Mouse (Mus musculus): ENCODE data around the gene Kcne1. TPM values are rescaled to one million over a fixed set of nuclear protein-coding genes. Genes with fewer than 3 reads are reported as not detected.

Gene Kcne1
- polyA plus RNA-seq, 1 experiment from 2014 or later, result 0.69 TPM

DNA sequence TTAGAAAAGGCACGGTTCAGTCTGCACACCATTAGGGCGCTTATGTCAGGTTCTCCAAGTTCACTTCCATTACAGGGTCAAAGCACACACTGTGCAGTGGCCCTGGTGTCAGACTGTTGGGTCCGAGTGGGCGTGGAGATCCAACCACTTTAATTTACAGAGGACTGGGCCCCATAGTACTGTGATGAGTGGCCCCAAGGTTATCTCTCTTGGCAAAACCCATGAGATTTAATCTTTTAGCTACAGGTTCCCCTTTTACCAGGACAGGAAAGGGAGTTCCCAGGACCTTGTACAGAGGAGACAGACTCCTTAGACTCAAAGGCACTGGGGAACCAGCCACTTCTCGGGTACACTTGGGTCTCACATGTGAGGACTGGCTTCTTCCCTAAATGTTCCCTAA lies 3.9 kb downstream of the Kcne1 start:
- H3K27ac ChIP-seq, result no peak overlapping the region
- no peak overlapping the region for H3K4me2 ChIP-seq (replicated peaks)
- H3K4me1 ChIP-seq, result peaks cover 20% of the 10 kb centered on the region
- no peak for ATAC-seq (ENCODE audit: insufficient number of reproducible peaks, insufficient read depth, low FRiP score, low TSS enrichment)
- 65% methylated on average over 5 of the region's 5 CpGs for WGBS
- no peaks in the 10 kb centered on the region for H3K36me3 ChIP-seq
- H3K27me3 ChIP-seq, result peaks cover 15% of the 10 kb centered on the region
- no peaks in the 10 kb centered on the region for H3K9me3 ChIP-seq
- no peak overlapping the region for H3K9ac ChIP-seq
- H3K4me3 ChIP-seq, result no peak overlapping the region

DNA sequence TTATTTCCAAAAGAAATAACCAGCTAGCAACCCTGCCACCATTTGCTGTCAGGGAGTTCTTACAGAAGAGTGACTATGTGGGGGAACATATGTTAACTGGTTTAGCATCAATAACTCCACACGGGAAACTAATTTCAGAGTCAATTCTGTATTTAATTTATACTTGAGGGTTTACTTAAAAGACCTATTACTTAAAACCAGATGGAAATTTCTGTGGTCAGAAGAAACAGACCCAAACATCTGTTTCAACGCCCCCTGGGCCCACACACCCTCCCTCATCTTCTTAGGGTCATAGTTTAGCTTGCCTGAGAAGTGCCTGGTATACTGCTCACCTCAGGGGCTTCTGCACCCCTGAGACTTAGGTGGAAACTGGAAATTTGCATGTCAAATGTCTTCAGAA lies 5.4 kb downstream of the Kcne1 start:
- Histone ChIP-seq H3K36me3 (no peaks in the 10 kb centered on the region), H3K27ac (no peak overlapping the region), H3K9ac (no peak overlapping the region), H3K4me2 (replicated peaks) (no peak overlapping the region), H3K9me3 (no peaks in the 10 kb centered on the region), H3K27me3 (peaks cover 10% of the 10 kb centered on the region), H3K4me1 (peaks cover 15% of the 10 kb centered on the region), H3K4me3 (no peak overlapping the region)
- WGBS, result 30% methylated on average over 2 of the region's 2 CpGs
- no peak for ATAC-seq (ENCODE audit: insufficient number of reproducible peaks, insufficient read depth, low FRiP score, low TSS enrichment)

DNA sequence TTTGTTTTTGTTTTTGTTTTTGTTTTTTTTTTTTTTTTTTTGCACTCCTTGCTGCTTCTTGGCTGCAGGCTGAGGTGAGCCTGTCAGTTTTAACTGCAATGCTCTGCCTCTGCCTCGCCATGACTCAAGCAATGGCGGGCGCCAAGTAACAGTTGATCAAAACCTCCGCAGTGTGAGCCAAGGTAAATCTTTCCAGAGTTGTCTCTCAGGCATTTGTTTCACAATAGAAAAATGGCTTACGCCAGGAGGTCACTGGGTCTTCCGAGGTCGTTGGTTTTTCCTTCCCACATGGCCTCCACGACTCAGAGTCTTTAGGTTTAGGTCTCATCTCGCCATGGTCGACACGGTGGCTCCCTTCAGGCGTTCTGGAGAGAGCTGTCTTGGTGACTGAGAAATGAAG lies 6.0 kb downstream of the Kcne1 start:
- Histone ChIP-seq H3K27me3 (peaks cover 8% of the 10 kb centered on the region), H3K4me1 (peaks cover 12% of the 10 kb centered on the region; the same call in 1 of the 2 replicates)
- 82% methylated on average over 12 of the region's 12 CpGs for WGBS

DNA sequence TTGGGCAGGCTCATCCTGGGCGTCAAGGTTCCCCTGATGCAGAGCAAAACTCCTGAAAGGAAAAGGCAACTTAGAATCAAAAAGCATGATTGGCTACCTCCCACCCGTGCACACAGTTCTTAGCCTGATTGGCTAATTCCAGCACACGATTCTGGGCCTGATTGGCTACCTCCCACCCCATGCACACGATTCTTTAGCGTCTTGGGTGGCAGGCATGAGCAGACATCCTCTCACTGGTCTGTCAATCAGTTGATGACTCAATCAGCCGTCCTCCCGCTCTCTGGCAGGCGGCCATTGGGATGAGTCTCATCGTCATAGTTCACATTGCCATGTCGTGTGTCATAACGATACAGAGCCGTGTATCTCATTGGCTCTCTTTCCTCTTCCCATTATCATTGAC lies 10.3 kb downstream of the Kcne1 start:
- Histone ChIP-seq H3K27me3 (peaks cover 4% of the 10 kb centered on the region; the same call in 1 of the 2 replicates), H3K27ac (no peak overlapping the region), H3K36me3 (no peaks in the 10 kb centered on the region), H3K4me3 (no peak overlapping the region), H3K9ac (no peak overlapping the region), H3K4me2 (replicated peaks) (no peak overlapping the region), H3K9me3 (no peaks in the 10 kb centered on the region), H3K4me1 (peaks cover 6% of the 10 kb centered on the region; the same call in 1 of the 2 replicates)
- ATAC-seq (ENCODE audit: insufficient number of reproducible peaks, insufficient read depth, low FRiP score, low TSS enrichment), result no peak
- 90% methylated on average over 12 of the region's 12 CpGs for WGBS

More for the DNA sequence above, 6.0 kb downstream of the Kcne1 start:
- Histone ChIP-seq H3K4me3 (no peak overlapping the region), H3K27ac (no peak overlapping the region), H3K9me3 (no peaks in the 10 kb centered on the region), H3K4me2 (replicated peaks) (no peak overlapping the region), H3K36me3 (no peaks in the 10 kb centered on the region), H3K9ac (no peak overlapping the region)
- ATAC-seq (ENCODE audit: insufficient number of reproducible peaks, insufficient read depth, low FRiP score, low TSS enrichment), result no peak

DNA sequence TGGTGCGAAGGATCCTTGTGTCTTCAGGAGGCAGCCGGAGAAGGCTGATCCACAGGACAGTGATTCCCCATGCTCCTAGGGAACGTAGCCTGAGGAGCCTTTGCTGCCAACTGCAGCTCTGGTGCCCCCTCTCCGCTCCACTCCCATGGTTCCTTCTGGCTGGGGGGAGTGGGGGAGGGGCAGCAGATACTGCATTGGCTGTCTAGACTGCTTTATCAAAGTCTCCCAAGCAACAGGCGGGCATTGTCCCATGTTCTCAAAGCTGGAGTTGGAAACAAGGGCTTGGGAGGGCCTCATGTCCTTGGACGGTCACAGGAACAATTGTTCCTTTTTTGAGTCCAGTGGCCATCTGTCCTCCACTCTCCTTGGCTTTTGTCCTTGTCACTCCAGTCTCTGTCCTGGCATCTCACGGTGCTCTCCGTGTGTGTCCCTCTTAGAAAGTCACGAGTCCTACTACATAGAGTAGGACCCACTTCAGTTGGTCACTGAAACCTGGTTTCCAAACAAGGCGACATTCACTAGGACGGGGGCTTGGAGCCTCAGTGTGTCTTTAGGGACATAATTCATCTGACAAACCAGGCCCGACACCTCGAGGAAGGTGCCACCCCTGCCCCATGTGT lies 12.9 kb downstream of the Kcne1 start:
- Histone ChIP-seq H3K4me1 (0 out of 2 replicates have a peak, but pooled peaks cover 6% of the 10 kb centered on the region), H3K4me3 (no peak overlapping the region), H3K27ac (no peak overlapping the region), H3K27me3 (no peaks in the 10 kb centered on the region), H3K36me3 (no peaks in the 10 kb centered on the region), H3K9ac (no peak overlapping the region), H3K9me3 (no peaks in the 10 kb centered on the region), H3K4me2 (replicated peaks) (no peak overlapping the region)
- 64% methylated on average over 13 of the region's 13 CpGs for WGBS
- ATAC-seq (ENCODE audit: insufficient number of reproducible peaks, insufficient read depth, low FRiP score, low TSS enrichment), result no peak

DNA sequence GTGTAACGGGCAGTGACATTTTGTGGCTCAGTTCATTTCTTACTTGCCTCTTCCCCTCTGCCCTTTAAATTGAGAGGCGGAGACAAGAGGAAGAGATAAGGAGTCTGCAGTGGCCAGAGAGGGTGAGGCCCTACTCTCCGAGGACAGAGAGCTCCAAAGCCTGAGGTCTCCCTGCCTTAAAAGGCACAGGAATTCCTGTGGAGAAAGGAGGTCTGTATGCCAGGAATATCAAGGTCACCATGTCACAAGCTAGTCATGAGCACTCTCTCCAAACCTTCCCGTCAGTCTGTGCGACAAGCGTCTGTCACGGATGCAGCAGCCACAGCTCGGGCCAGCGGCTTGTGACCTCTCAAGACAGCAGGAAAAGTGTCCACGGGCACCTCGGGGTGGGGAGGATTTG lies 14.1 kb downstream of the Kcne1 start:
- Histone ChIP-seq H3K9ac (no peak overlapping the region), H3K27ac (no peak overlapping the region), H3K4me1 (0 out of 2 replicates have a peak, but pooled peaks cover 8% of the 10 kb centered on the region), H3K36me3 (no peaks in the 10 kb centered on the region), H3K27me3 (no peaks in the 10 kb centered on the region), H3K9me3 (no peaks in the 10 kb centered on the region), H3K4me2 (replicated peaks) (no peak overlapping the region), H3K4me3 (no peak overlapping the region)
- no peak for ATAC-seq (ENCODE audit: insufficient number of reproducible peaks, insufficient read depth, low FRiP score, low TSS enrichment)
- WGBS, result 66% methylated on average over 11 of the region's 11 CpGs

DNA sequence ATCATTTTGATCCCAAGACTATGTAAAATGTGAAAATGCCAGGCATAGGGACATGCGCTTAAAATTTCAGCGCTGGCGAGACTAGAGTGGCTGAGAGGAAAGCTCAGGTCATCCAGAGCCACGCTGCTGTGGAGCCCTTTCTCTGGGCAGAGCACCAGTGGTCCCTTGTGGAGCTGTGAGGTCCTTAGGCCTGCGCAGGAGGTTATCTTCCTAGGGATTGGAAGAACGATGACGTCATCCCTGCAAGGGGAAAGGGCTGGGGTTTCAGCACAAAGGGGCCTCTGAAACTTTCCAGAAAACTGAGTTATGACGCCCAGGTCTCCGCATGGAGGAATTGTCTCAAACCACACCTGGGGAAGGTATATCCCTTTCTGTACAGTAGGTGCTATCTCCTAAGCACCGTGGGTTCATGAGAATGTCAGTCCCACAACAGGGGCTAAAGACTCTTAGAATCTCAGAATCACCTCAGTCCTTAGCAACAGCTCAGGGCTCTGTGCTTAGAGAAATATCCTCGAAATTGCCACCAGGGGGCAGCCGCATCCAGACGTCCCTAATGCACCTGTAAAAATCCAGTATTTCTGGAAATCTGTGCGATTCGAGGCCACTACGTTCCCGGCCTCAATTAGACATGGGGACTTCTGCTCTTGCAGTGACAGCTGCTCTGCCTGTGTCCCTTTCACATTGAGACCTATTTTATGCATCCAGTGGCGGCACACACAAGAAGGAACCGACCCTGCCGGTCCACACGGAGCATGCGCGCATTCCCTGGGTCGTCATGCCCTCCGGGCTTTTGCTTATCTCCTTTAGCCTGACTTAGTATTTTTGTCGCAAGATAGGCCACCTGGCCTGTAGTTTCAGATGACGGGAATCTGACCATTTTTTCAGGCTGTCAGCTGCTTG lies 18.4 kb downstream of the Kcne1 start:
- no peak overlapping the region for H3K9ac ChIP-seq
- H3K27me3 ChIP-seq, result no peaks in the 10 kb centered on the region
- H3K27ac ChIP-seq, result no peak overlapping the region
- H3K36me3 ChIP-seq, result no peaks in the 10 kb centered on the region
- 0 out of 2 replicates have a peak, but pooled peaks cover 3% of the 10 kb centered on the region for H3K4me1 ChIP-seq
- WGBS, result 24% methylated on average over 27 of the region's 27 CpGs
- peak; percentile 44; the same call in 1 of the 2 replicates for ATAC-seq (ENCODE audit: insufficient number of reproducible peaks, insufficient read depth, low FRiP score, low TSS enrichment)
- peak overlapping the region; percentile 44 for H3K4me2 ChIP-seq (replicated peaks)
- H3K9me3 ChIP-seq, result no peaks in the 10 kb centered on the region
- H3K4me3 ChIP-seq, result 0 out of 2 replicates have a peak overlapping the region, but pooled peaks have one; percentile 14

DNA sequence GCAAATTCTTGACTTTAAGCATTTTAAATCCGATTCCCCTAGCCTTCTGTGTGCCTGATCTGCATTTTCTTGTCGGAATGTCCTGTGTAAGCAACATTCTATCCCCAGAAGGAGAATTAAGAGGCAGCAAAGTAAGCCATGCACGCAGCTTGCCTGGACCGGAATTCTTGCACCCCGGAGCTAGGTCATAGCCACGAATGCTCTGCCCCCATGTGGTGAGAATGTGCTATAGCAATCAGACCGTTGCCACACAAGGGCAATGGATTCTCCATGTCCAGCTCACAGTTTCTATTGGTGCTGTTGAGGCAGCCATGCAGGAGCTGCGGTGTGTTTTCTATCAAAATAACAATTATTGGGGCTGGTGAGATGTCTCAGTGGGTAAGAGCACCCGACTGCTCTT lies 23.0 kb downstream of the Kcne1 start:
- ATAC-seq (ENCODE audit: insufficient number of reproducible peaks, insufficient read depth, low FRiP score, low TSS enrichment), result no peak
- no peak overlapping the region for H3K27ac ChIP-seq
- 4% methylated on average over 9 of the region's 9 CpGs for WGBS
- H3K36me3 ChIP-seq, result no peaks in the 10 kb centered on the region
- no peaks in the 10 kb centered on the region for H3K9me3 ChIP-seq
- no peak overlapping the region for H3K4me3 ChIP-seq
- no peak overlapping the region for H3K9ac ChIP-seq
- no peaks in the 10 kb centered on the region for H3K27me3 ChIP-seq
- H3K4me1 ChIP-seq, result peaks cover 10% of the 10 kb centered on the region
- no peak overlapping the region for H3K4me2 ChIP-seq (replicated peaks)

DNA sequence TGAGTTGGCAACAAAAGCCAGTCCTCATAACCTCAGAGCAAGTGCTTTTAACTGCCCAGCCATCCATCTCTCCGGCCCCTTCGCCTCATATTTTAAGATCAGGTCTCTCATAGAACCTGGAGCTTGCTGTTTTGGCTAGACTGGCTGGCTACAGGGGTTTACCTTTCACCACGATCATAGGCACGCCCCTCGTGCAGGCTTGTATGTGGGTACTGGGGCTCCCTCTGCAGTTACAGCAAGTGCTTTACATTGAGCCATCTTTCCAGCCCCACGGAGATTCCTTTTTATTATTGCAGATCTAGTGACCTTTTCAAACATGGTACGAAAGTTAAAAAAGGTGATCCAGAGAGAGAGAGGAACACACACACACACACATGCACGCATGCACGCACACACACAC lies 24.7 kb downstream of the Kcne1 start:
- peaks cover 7% of the 10 kb centered on the region for H3K4me1 ChIP-seq
- H3K9ac ChIP-seq, result no peak overlapping the region
- H3K4me2 ChIP-seq (replicated peaks), result no peak overlapping the region
- no peaks in the 10 kb centered on the region for H3K36me3 ChIP-seq
- no peaks in the 10 kb centered on the region for H3K9me3 ChIP-seq
- no peak overlapping the region for H3K27ac ChIP-seq
- WGBS, result 60% methylated on average over 9 of the region's 9 CpGs
- no peaks in the 10 kb centered on the region for H3K27me3 ChIP-seq
- ATAC-seq (ENCODE audit: insufficient number of reproducible peaks, insufficient read depth, low FRiP score, low TSS enrichment), result no peak
- no peak overlapping the region for H3K4me3 ChIP-seq

DNA sequence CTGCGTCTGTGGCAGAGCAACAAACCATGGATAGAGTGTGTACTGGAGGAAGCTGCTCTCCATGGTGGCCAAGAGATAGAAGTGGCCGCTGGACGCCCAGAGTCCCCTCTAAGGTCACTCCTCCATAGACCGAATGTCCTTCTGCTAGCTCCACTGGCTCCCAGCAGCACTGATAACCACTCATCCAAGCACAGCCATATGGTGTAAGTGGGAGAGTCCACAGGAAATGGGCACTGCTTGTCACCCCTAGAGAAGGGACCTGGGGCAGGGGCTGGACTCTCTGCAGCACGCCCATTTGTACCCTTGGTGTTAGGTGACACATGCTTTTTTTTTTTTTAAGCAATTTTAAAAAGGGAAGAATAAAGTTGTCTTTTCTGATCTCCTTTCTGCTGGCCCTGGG lies 28.3 kb downstream of the Kcne1 start:
- Histone ChIP-seq H3K9ac (no peak overlapping the region), H3K4me1 (peaks cover 7% of the 10 kb centered on the region), H3K4me3 (no peak overlapping the region), H3K9me3 (no peaks in the 10 kb centered on the region), H3K36me3 (no peaks in the 10 kb centered on the region), H3K27me3 (no peaks in the 10 kb centered on the region), H3K27ac (no peak overlapping the region), H3K4me2 (replicated peaks) (no peak overlapping the region)
- ATAC-seq (ENCODE audit: insufficient number of reproducible peaks, insufficient read depth, low FRiP score, low TSS enrichment), result no peak
- 72% methylated on average over 5 of the region's 5 CpGs for WGBS

DNA sequence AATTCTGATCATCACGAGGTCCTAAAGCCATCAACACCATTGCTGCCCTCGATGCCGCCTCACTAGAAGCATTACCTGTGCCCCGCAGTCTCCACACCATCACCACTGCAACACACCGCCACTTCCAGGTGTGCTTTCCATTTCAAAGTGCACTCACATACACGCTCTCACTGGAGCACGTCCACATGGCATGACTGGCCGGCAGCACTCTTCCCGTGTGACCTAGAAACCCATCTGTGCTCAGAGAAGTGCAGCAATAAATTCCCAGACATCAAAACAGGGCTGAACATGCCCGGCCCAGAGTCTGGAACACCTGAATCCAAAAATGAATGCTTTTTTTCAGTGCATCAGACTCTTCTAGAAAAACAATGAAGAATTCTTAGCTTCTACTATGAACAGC lies 31.4 kb downstream of the Kcne1 start:
- 88% methylated on average over 10 of the region's 10 CpGs for WGBS
- H3K36me3 ChIP-seq, result no peaks in the 10 kb centered on the region
- no peak for ATAC-seq (ENCODE audit: insufficient number of reproducible peaks, insufficient read depth, low FRiP score, low TSS enrichment)
- H3K4me1 ChIP-seq, result peaks cover 11% of the 10 kb centered on the region
- H3K9me3 ChIP-seq, result no peaks in the 10 kb centered on the region
- H3K9ac ChIP-seq, result no peak overlapping the region
- H3K4me3 ChIP-seq, result no peak overlapping the region
- no peak overlapping the region for H3K4me2 ChIP-seq (replicated peaks)
- H3K27ac ChIP-seq, result no peak overlapping the region
- H3K27me3 ChIP-seq, result no peaks in the 10 kb centered on the region

DNA sequence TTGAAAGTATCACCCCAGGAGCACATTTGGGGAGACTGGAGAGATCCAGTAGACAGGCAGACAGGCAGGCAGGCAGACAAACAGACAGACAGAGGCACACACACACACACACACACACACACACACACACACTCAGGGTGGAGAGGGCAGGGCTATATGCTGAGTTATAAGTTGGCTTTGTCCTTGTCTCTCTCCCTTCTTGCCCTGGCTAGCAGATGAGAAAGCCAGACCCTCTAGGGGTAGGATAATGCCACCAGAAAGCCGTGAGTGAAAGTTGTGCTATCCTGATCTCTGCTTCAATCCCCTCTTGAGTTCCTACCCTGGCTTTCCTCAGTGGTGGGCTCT lies 34.2 kb downstream of the Kcne1 start:
- no peaks in the 10 kb centered on the region for H3K36me3 ChIP-seq
- ATAC-seq (ENCODE audit: insufficient number of reproducible peaks, insufficient read depth, low FRiP score, low TSS enrichment), result no peak
- no peak overlapping the region for H3K4me3 ChIP-seq
- H3K4me1 ChIP-seq, result 0 out of 2 replicates have a peak, but pooled peaks cover 5% of the 10 kb centered on the region
- no peak overlapping the region for H3K4me2 ChIP-seq (replicated peaks)
- H3K27me3 ChIP-seq, result no peaks in the 10 kb centered on the region
- H3K9me3 ChIP-seq, result no peaks in the 10 kb centered on the region
- H3K27ac ChIP-seq, result no peak overlapping the region
- no peak overlapping the region for H3K9ac ChIP-seq
- WGBS, result 43% methylated on average over 1 of the region's 1 CpGs

Data from embryonic facial prominence, embryonic 12.5 days (tissue).